24 mouse cellular contexts compared by ENCODE assay signal in the genomic region with DNA sequence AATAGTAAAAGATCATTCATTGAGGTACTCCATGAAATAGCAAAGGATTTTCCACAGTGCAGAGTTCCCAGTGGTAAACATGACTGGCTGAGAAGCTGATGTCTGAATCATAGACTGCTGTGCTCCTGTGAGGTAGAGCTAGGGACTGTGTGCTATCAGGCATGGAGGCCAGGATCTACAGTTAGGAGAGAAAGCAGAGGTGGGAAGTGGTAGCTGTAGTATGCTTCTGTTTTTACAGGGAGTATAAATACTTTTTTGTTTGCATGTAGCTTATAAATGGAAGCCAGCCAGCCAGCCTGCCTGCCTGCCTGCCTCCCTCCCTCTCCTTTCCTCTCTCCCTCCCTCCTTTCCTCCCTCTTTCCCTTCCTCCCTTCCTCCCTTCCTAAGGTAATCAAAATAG.
DNase-seq lines count a peak whose midpoint lies in the region; ATAC-seq and TF ChIP-seq lines count a peak whose summit lies in the region.
"Had no signal": no experiment of that assay in that cellular context is flagged by ENCODE, and none has a peak within 500 bp of the region (broad histone marks: within the 10 kb centered on the region; RNA-seq: fewer than 3 reads in every experiment).

No protein-coding gene starts in this region.

- H3K4me1 ChIP-seq in heart, embryonic 12.5 days (replicated peaks): peaks cover 21% of the 10 kb centered on the region
- peaks cover 3% of the 10 kb centered on the region; the same call in 1 of the 2 replicates for H3K4me1 ChIP-seq in kidney, embryonic 16.5 days (ENCODE audit: insufficient read depth, low read length)
- peaks cover 7% of the 10 kb centered on the region; the same call in 1 of the 2 replicates for H3K4me1 ChIP-seq in lung, postnatal 0 days (ENCODE audit: insufficient read depth, low read depth, low read length)
- peaks cover 2% of the 10 kb centered on the region; the same call in 1 of the 2 replicates for H3K4me1 ChIP-seq in embryonic facial prominence, embryonic 15.5 days
- H3K4me1 ChIP-seq: forebrain, embryonic 10.5 days; forebrain, embryonic 15.5 days had no signal

- no peak overlapping the region for H3K9ac ChIP-seq in heart, embryonic 12.5 days
- no peak overlapping the region for H3K9ac ChIP-seq in kidney, embryonic 16.5 days (replicated peaks; ENCODE audit: low read length)
- H3K9ac ChIP-seq in lung, postnatal 0 days (replicated peaks; ENCODE audit: low read depth): no peak overlapping the region
- H3K9ac ChIP-seq in embryonic facial prominence, embryonic 15.5 days: no peak overlapping the region
- H3K9ac ChIP-seq: forebrain, embryonic 15.5 days; heart, embryonic 15.5 days; limb, embryonic 12.5 days had no signal

- DNase-seq in heart, postnatal 36 days: no peak
- DNase-seq in kidney, adult 18-20 months: no peak
- DNase-seq in lung, postnatal 0 days (ENCODE audit: low spot score): peak; percentile 8
- DNase-seq in lung, postnatal 25 days (ENCODE audit: low spot score): no peak
- DNase-seq: adrenal gland, postnatal 25 days; cerebellum, adult 2 months; cerebellum, postnatal 14 days; kidney, postnatal 10 days; lung, adult 18-20 months; lung, postnatal 10 days; midbrain, embryonic 14.5 days; retina, postnatal 1 day; thymus, adult 2 months; thymus, postnatal 36 days had no signal

- no peak overlapping the region for H3K4me2 ChIP-seq in heart, embryonic 12.5 days
- H3K4me2 ChIP-seq in kidney, embryonic 16.5 days (replicated peaks; ENCODE audit: low read depth, low read length): no peak overlapping the region
- no peak overlapping the region for H3K4me2 ChIP-seq in lung, postnatal 0 days (replicated peaks; ENCODE audit: low read depth, low read length)
- no peak overlapping the region for H3K4me2 ChIP-seq in embryonic facial prominence, embryonic 15.5 days (replicated peaks)
- H3K4me2 ChIP-seq: forebrain, embryonic 15.5 days; heart, embryonic 15.5 days; limb, embryonic 12.5 days; liver, embryonic 11.5 days had no signal

- H3K36me3 ChIP-seq in heart, embryonic 12.5 days: peaks cover 32% of the 10 kb centered on the region
- H3K36me3 ChIP-seq in kidney, embryonic 16.5 days (ENCODE audit: insufficient read depth, low read length): peaks cover 18% of the 10 kb centered on the region
- H3K36me3 ChIP-seq in lung, postnatal 0 days (ENCODE audit: insufficient read depth, low read length): peaks cover 13% of the 10 kb centered on the region
- H3K36me3 ChIP-seq in embryonic facial prominence, embryonic 15.5 days: peaks cover 24% of the 10 kb centered on the region

- TF ChIP-seq EP300 in lung, postnatal 0 days (IDR thresholded peaks at IDR 0.05): no peak

- H3K27me3 ChIP-seq in heart, embryonic 12.5 days (replicated peaks): no peaks in the 10 kb centered on the region
- H3K27me3 ChIP-seq in kidney, embryonic 16.5 days (ENCODE audit: insufficient read depth, low read length): no peaks in the 10 kb centered on the region
- no peaks in the 10 kb centered on the region for H3K27me3 ChIP-seq in lung, postnatal 0 days (replicated peaks; ENCODE audit: insufficient read depth, low read length)
- H3K27me3 ChIP-seq in embryonic facial prominence, embryonic 15.5 days: no peaks in the 10 kb centered on the region
- H3K27me3 ChIP-seq: forebrain, embryonic 15.5 days; heart, embryonic 15.5 days; limb, embryonic 12.5 days had no signal

- no peak for TF ChIP-seq CTCF in lung, postnatal 0 days (IDR thresholded peaks at IDR 0.05)

- H3K9me3 ChIP-seq in heart, embryonic 12.5 days (replicated peaks): no peaks in the 10 kb centered on the region
- H3K9me3 ChIP-seq in kidney, embryonic 16.5 days (ENCODE audit: low read length): no peaks in the 10 kb centered on the region
- H3K9me3 ChIP-seq in lung, postnatal 0 days (ENCODE audit: low read length): no peaks in the 10 kb centered on the region
- no peaks in the 10 kb centered on the region for H3K9me3 ChIP-seq in embryonic facial prominence, embryonic 15.5 days (replicated peaks)
- H3K9me3 ChIP-seq: forebrain, embryonic 10.5 days; forebrain, embryonic 15.5 days; heart, embryonic 15.5 days; limb, embryonic 12.5 days had no signal

- intact Hi-C loops in heart, postnatal 36 days (cut with DNase I): no loop called here

- 0 out of 2 replicates have a peak overlapping the region, but pooled peaks have one; percentile 2 for H3K27ac ChIP-seq in heart, embryonic 12.5 days (ENCODE audit: poor library complexity, severe bottlenecking)
- peak overlapping the region; percentile 33; the same call in 1 of the 2 replicates for H3K27ac ChIP-seq in kidney, embryonic 16.5 days (ENCODE audit: low read length)
- H3K27ac ChIP-seq in lung, postnatal 0 days (ENCODE audit: low read length): no peak overlapping the region
- 0 out of 2 replicates have a peak overlapping the region, but pooled peaks have one; percentile 19 for H3K27ac ChIP-seq in embryonic facial prominence, embryonic 15.5 days (replicated peaks)
- H3K27ac ChIP-seq: forebrain, embryonic 10.5 days; forebrain, embryonic 15.5 days; heart, embryonic 15.5 days; limb, embryonic 12.5 days had no signal

- ATAC-seq in heart, embryonic 12.5 days (ENCODE audit: insufficient number of reproducible peaks, low FRiP score): no peak
- ATAC-seq in kidney, embryonic 16.5 days (ENCODE audit: low FRiP score, low TSS enrichment): no peak
- no peak for ATAC-seq in lung, postnatal 0 days
- ATAC-seq in embryonic facial prominence, embryonic 15.5 days (ENCODE audit: insufficient number of reproducible peaks, low FRiP score, low TSS enrichment, low read depth): no peak
- ATAC-seq: CD4-positive, CD25-positive, alpha-beta regulatory T cell, adult 4 months; forebrain, embryonic 15.5 days; hindbrain, embryonic 16.5 days had no signal

- H3K4me3 ChIP-seq in heart, embryonic 12.5 days: no peak overlapping the region
- H3K4me3 ChIP-seq in kidney, embryonic 16.5 days (ENCODE audit: low read length): no peak overlapping the region
- H3K4me3 ChIP-seq in lung, postnatal 0 days (ENCODE audit: low read depth, low read length): no peak overlapping the region
- H3K4me3 ChIP-seq in embryonic facial prominence, embryonic 15.5 days (replicated peaks): no peak overlapping the region
- H3K4me3 ChIP-seq: forebrain, embryonic 10.5 days; forebrain, embryonic 15.5 days; heart, embryonic 15.5 days; limb, embryonic 12.5 days had no signal
